Mouse (Mus musculus): ENCODE data around the gene 4931428F04Rik. TPM values are rescaled to one million over a fixed set of nuclear protein-coding genes. Genes with fewer than 3 reads are reported as not detected.

The 4931428F04Rik gene
- 176 and 217 TPM in 2 replicates for polyA plus RNA-seq (2012; rRNA removed)

GRCm38 (mm10) chr8:105289805-105290460 lies at the start of gene 4931428F04Rik:
TSS of gene 4931428F04Rik (minus strand) at chr8:105289864.
- TF ChIP-seq CTCF (IDR thresholded peaks at IDR 0.05; ENCODE audit: borderline replicate concordance, extremely low read depth, insufficient read depth, insufficient read length): peak; percentile 57; the same call in 1 of the 2 replicates
- TF ChIP-seq POLR2A (IDR thresholded peaks at IDR 0.05; ENCODE audit: borderline replicate concordance, extremely low read depth, insufficient read depth, insufficient read length, poor library complexity, severe bottlenecking): no peak
- DNase-seq (ENCODE audit: low read depth): peak; percentile 78

- no peak for TF ChIP-seq CTCF (IDR thresholded peaks at IDR 0.05; ENCODE audit: borderline replicate concordance, extremely low read depth, insufficient read depth, insufficient read length)
- no peak for TF ChIP-seq POLR2A (IDR thresholded peaks at IDR 0.05; ENCODE audit: borderline replicate concordance, extremely low read depth, insufficient read depth, insufficient read length, poor library complexity, severe bottlenecking)
- DNase-seq (ENCODE audit: low read depth): no peak
Measured at GRCm38 (mm10) chr8:105338992-105339391, 49.3 kb upstream of the 4931428F04Rik start.

GRCm38 (mm10) chr8:105336373-105337130 lies 46.9 kb upstream of the 4931428F04Rik start:
- no peak for DNase-seq (ENCODE audit: low read depth)

GRCm38 (mm10) chr8:105332523-105332922 lies 42.9 kb upstream of the 4931428F04Rik start:
- TF ChIP-seq CTCF (IDR thresholded peaks at IDR 0.05; ENCODE audit: borderline replicate concordance, extremely low read depth, insufficient read depth, insufficient read length) (no peak), POLR2A (IDR thresholded peaks at IDR 0.05; ENCODE audit: borderline replicate concordance, extremely low read depth, insufficient read depth, insufficient read length, poor library complexity, severe bottlenecking) (no peak)
- no peak for DNase-seq (ENCODE audit: low read depth)

More at GRCm38 (mm10) chr8:105336373-105337130, 46.9 kb upstream of the 4931428F04Rik start:
- no peak for TF ChIP-seq POLR2A (IDR thresholded peaks at IDR 0.05; ENCODE audit: borderline replicate concordance, extremely low read depth, insufficient read depth, insufficient read length, poor library complexity, severe bottlenecking)
- no peak for TF ChIP-seq CTCF (IDR thresholded peaks at IDR 0.05; ENCODE audit: borderline replicate concordance, extremely low read depth, insufficient read depth, insufficient read length)

- TF ChIP-seq POLR2A (IDR thresholded peaks at IDR 0.05; ENCODE audit: borderline replicate concordance, extremely low read depth, insufficient read depth, insufficient read length, poor library complexity, severe bottlenecking) (no peak), CTCF (IDR thresholded peaks at IDR 0.05; ENCODE audit: borderline replicate concordance, extremely low read depth, insufficient read depth, insufficient read length) (no peak)
- DNase-seq (ENCODE audit: low read depth): no peak
Measured at GRCm38 (mm10) chr8:105331931-105332330, 42.3 kb upstream of the 4931428F04Rik start.

GRCm38 (mm10) chr8:105331469-105331868 lies 41.8 kb upstream of the 4931428F04Rik start:
- no peak for DNase-seq (ENCODE audit: low read depth)
- TF ChIP-seq CTCF (IDR thresholded peaks at IDR 0.05; ENCODE audit: borderline replicate concordance, extremely low read depth, insufficient read depth, insufficient read length) (no peak), POLR2A (IDR thresholded peaks at IDR 0.05; ENCODE audit: borderline replicate concordance, extremely low read depth, insufficient read depth, insufficient read length, poor library complexity, severe bottlenecking) (no peak)

GRCm38 (mm10) chr8:105330325-105330724 lies 40.7 kb upstream of the 4931428F04Rik start:
- DNase-seq (ENCODE audit: low read depth): no peak
- TF ChIP-seq POLR2A (IDR thresholded peaks at IDR 0.05; ENCODE audit: borderline replicate concordance, extremely low read depth, insufficient read depth, insufficient read length, poor library complexity, severe bottlenecking) (no peak), CTCF (IDR thresholded peaks at IDR 0.05; ENCODE audit: borderline replicate concordance, extremely low read depth, insufficient read depth, insufficient read length) (no peak)

GRCm38 (mm10) chr8:105326968-105327367 lies 37.3 kb upstream of the 4931428F04Rik start:
- TF ChIP-seq POLR2A (IDR thresholded peaks at IDR 0.05; ENCODE audit: borderline replicate concordance, extremely low read depth, insufficient read depth, insufficient read length, poor library complexity, severe bottlenecking) (no peak), CTCF (IDR thresholded peaks at IDR 0.05; ENCODE audit: borderline replicate concordance, extremely low read depth, insufficient read depth, insufficient read length) (no peak)
- no peak for DNase-seq (ENCODE audit: low read depth)

- peak; percentile 99 for DNase-seq (ENCODE audit: low read depth)
- TF ChIP-seq POLR2A (IDR thresholded peaks at IDR 0.05; ENCODE audit: borderline replicate concordance, extremely low read depth, insufficient read depth, insufficient read length, poor library complexity, severe bottlenecking) (peak; percentile 73; the same call in 1 of the 2 replicates), CTCF (IDR thresholded peaks at IDR 0.05; ENCODE audit: borderline replicate concordance, extremely low read depth, insufficient read depth, insufficient read length) (peak; percentile 34; the same call in 1 of the 2 replicates)
Measured at GRCm38 (mm10) chr8:105326141-105326672, 36.5 kb upstream of the 4931428F04Rik start, which contains the start of the genes Lrrc29 and Tmem208. TSS of gene Lrrc29 (minus strand) at chr8:105326278. TSS of gene Tmem208 (plus strand) at chr8:105326354.

- TF ChIP-seq CTCF (IDR thresholded peaks at IDR 0.05; ENCODE audit: borderline replicate concordance, extremely low read depth, insufficient read depth, insufficient read length) (no peak), POLR2A (IDR thresholded peaks at IDR 0.05; ENCODE audit: borderline replicate concordance, extremely low read depth, insufficient read depth, insufficient read length, poor library complexity, severe bottlenecking) (no peak)
- no peak for DNase-seq (ENCODE audit: low read depth)
Measured at GRCm38 (mm10) chr8:105325641-105326093, 36.0 kb upstream of the 4931428F04Rik start.

GRCm38 (mm10) chr8:105323183-105323582 lies 33.5 kb upstream of the 4931428F04Rik start:
- no peak for DNase-seq (ENCODE audit: low read depth)
- TF ChIP-seq CTCF (IDR thresholded peaks at IDR 0.05; ENCODE audit: borderline replicate concordance, extremely low read depth, insufficient read depth, insufficient read length) (no peak), POLR2A (IDR thresholded peaks at IDR 0.05; ENCODE audit: borderline replicate concordance, extremely low read depth, insufficient read depth, insufficient read length, poor library complexity, severe bottlenecking) (no peak)
